In genomic region chr1:132291706-132292105, GRCm38 (mm10) we compare ENCODE assay signal across 13 mouse cellular contexts. TPM values are rescaled to one million over a fixed set of nuclear protein-coding genes. Genes with fewer than 3 reads are reported as not detected.
A peak's percentile ranks its signal among the peaks of the same experiment; 100 is the strongest.
DNase-seq lines count a peak whose midpoint lies in the region; ATAC-seq lines count a peak whose summit lies in the region.
"Had no signal": no experiment of that assay in that cellular context is flagged by ENCODE, and none has a peak within 500 bp of the region (broad histone marks: within the 10 kb centered on the region; RNA-seq: fewer than 3 reads in every experiment).

No protein-coding gene starts in this region.

- peaks cover 38% of the 10 kb centered on the region for H3K27me3 ChIP-seq in midbrain, embryonic 10.5 days (ENCODE audit: low read depth, poor library complexity, severe bottlenecking)
- H3K27me3 ChIP-seq in midbrain, embryonic 16.5 days (ENCODE audit: control insufficient read depth, insufficient read depth, low read depth, low read length): no peaks in the 10 kb centered on the region
- H3K27me3 ChIP-seq in hindbrain, embryonic 11.5 days (ENCODE audit: control insufficient read depth, insufficient read depth, low read length): peaks cover 2% of the 10 kb centered on the region; the same call in 1 of the 2 replicates
- peaks cover 3% of the 10 kb centered on the region; the same call in 1 of the 2 replicates for H3K27me3 ChIP-seq in neural tube, embryonic 13.5 days

- no peak overlapping the region for H3K4me2 ChIP-seq in midbrain, embryonic 16.5 days (ENCODE audit: low read length)
- H3K4me2 ChIP-seq in hindbrain, embryonic 11.5 days (replicated peaks; ENCODE audit: low read depth, low read length): no peak overlapping the region
- H3K4me2 ChIP-seq in neural tube, embryonic 13.5 days: no peak overlapping the region

- no peak overlapping the region for H3K4me3 ChIP-seq in midbrain, embryonic 10.5 days
- no peak overlapping the region for H3K4me3 ChIP-seq in midbrain, embryonic 16.5 days (ENCODE audit: low read depth, low read length)
- no peak overlapping the region for H3K4me3 ChIP-seq in hindbrain, embryonic 11.5 days (ENCODE audit: low read depth, low read length)
- no peak overlapping the region for H3K4me3 ChIP-seq in neural tube, embryonic 13.5 days
- H3K4me3 ChIP-seq: erythroblast, embryonic 14.5 days had no signal

- 63% methylated on average over 4 of the region's 4 CpGs for WGBS in midbrain, embryonic 10.5 days
- 38% methylated on average over 4 of the region's 4 CpGs for WGBS in midbrain, embryonic 16.5 days
- 44% methylated on average over 4 of the region's 4 CpGs for WGBS in hindbrain, embryonic 11.5 days
- WGBS in neural tube, embryonic 13.5 days: 22% methylated on average over 4 of the region's 4 CpGs

- intact Hi-C loops in gastrocnemius, postnatal 36 days (cut with DNase I): no loop called here

- no peak for DNase-seq in midbrain, embryonic 10.5 days (ENCODE audit: low spot score)
- DNase-seq in adipocyte (ENCODE audit: low spot score): peak; percentile 9
- DNase-seq in hindbrain, embryonic 11.5 days (ENCODE audit: low spot score): no peak
- no peak for DNase-seq in gastrocnemius, postnatal 36 days
- no peak for DNase-seq in frontal cortex, postnatal 36 days (ENCODE audit: low spot score in 2 of 2)
- DNase-seq: cerebellum, adult 11 months; heart, adult 18-20 months; kidney, adult 18-20 months; liver; thymus, postnatal 36 days had no signal

- H3K9me3 ChIP-seq in midbrain, embryonic 10.5 days (replicated peaks): no peaks in the 10 kb centered on the region
- no peaks in the 10 kb centered on the region for H3K9me3 ChIP-seq in midbrain, embryonic 16.5 days (replicated peaks; ENCODE audit: control insufficient read depth, low read length, poor library complexity, severe bottlenecking)
- no peaks in the 10 kb centered on the region for H3K9me3 ChIP-seq in hindbrain, embryonic 11.5 days (ENCODE audit: control insufficient read depth, low read length)
- no peaks in the 10 kb centered on the region for H3K9me3 ChIP-seq in neural tube, embryonic 13.5 days

- no peaks in the 10 kb centered on the region for H3K36me3 ChIP-seq in midbrain, embryonic 10.5 days
- no peaks in the 10 kb centered on the region for H3K36me3 ChIP-seq in midbrain, embryonic 16.5 days (ENCODE audit: control insufficient read depth, insufficient read depth, low read length)
- H3K36me3 ChIP-seq in hindbrain, embryonic 11.5 days (ENCODE audit: control insufficient read depth, insufficient read depth, low read length): no peaks in the 10 kb centered on the region
- no peaks in the 10 kb centered on the region for H3K36me3 ChIP-seq in neural tube, embryonic 13.5 days

- no peak overlapping the region for H3K9ac ChIP-seq in midbrain, embryonic 16.5 days (ENCODE audit: low read depth, low read length)
- H3K9ac ChIP-seq in hindbrain, embryonic 11.5 days (ENCODE audit: low read depth, low read length): no peak overlapping the region
- no peak overlapping the region for H3K9ac ChIP-seq in neural tube, embryonic 13.5 days

- peak overlapping the region; percentile 53 for H3K27ac ChIP-seq in midbrain, embryonic 10.5 days (replicated peaks)
- no peak overlapping the region for H3K27ac ChIP-seq in midbrain, embryonic 16.5 days (ENCODE audit: low read length)
- H3K27ac ChIP-seq in hindbrain, embryonic 11.5 days (ENCODE audit: low read depth, low read length): peak overlapping the region; percentile 19; the same call in 1 of the 2 replicates
- H3K27ac ChIP-seq in neural tube, embryonic 13.5 days (replicated peaks): peak overlapping the region; percentile 70

- H3K4me1 ChIP-seq in midbrain, embryonic 10.5 days: peaks cover 76% of the 10 kb centered on the region
- peaks cover 47% of the 10 kb centered on the region for H3K4me1 ChIP-seq in midbrain, embryonic 16.5 days (ENCODE audit: control insufficient read depth, insufficient read depth, low read length)
- H3K4me1 ChIP-seq in hindbrain, embryonic 11.5 days (replicated peaks; ENCODE audit: control insufficient read depth, insufficient read depth, low read length): peaks cover 6% of the 10 kb centered on the region
- peaks cover 70% of the 10 kb centered on the region for H3K4me1 ChIP-seq in neural tube, embryonic 13.5 days (replicated peaks)

- ATAC-seq in midbrain, embryonic 16.5 days: no peak
- ATAC-seq in hindbrain, embryonic 11.5 days (ENCODE audit: low FRiP score): peak; percentile 36; the same call in 1 of the 2 replicates
- ATAC-seq in neural tube, embryonic 13.5 days (ENCODE audit: low read depth): peak; percentile 13; the same call in 1 of the 2 replicates

RNA-seq across cellular contexts. Expression of gene Klhdc8a, which starts 6.7 kb away (rescaled TPM):
- 1.4 and 2.8 TPM in 2 replicates for polyA plus RNA-seq in midbrain, embryonic 10.5 days (2016; fragmentation: Nextera tagmentation; extraction: Ambion mirVana)
- polyA plus RNA-seq in midbrain, embryonic 16.5 days (2015; fragmentation: Nextera tagmentation; extraction: Ambion mirVana): 8.3 and 10.8 TPM in 2 replicates
- polyA plus RNA-seq in hindbrain, embryonic 11.5 days (2014; fragmentation: Nextera tagmentation; extraction: Ambion mirVana): 2.9 and 3.0 TPM in 2 replicates
- 4.6 and 6.1 TPM in 2 replicates for polyA plus RNA-seq in neural tube, embryonic 13.5 days (2015; fragmentation: Nextera tagmentation; extraction: Ambion mirVana)
- total RNA-seq in gastrocnemius, postnatal 36 days (2021): under 1 TPM; 0.07 to 0.10 TPM
- polyA plus RNA-seq: erythroblast, embryonic 14.5 days had no signal

RNA-seq across cellular contexts. Expression of gene Nuak2, which starts 24.2 kb away (rescaled TPM):
- 87.1 and 101 TPM in 2 replicates for polyA plus RNA-seq in midbrain, embryonic 10.5 days (2016; fragmentation: Nextera tagmentation; extraction: Ambion mirVana)
- 19.8 and 22.0 TPM in 2 replicates for polyA plus RNA-seq in midbrain, embryonic 16.5 days (2015; fragmentation: Nextera tagmentation; extraction: Ambion mirVana)
- 33.1 and 39.3 TPM in 2 replicates for polyA plus RNA-seq in hindbrain, embryonic 11.5 days (2014; fragmentation: Nextera tagmentation; extraction: Ambion mirVana)
- polyA plus RNA-seq in neural tube, embryonic 13.5 days (2015; fragmentation: Nextera tagmentation; extraction: Ambion mirVana): 9.0 and 10.5 TPM in 2 replicates
- under 1 TPM; 0.59 to 0.99 TPM for total RNA-seq in gastrocnemius, postnatal 36 days (2021)
- polyA plus RNA-seq: erythroblast, embryonic 14.5 days had no signal
